In the genomic region with DNA sequence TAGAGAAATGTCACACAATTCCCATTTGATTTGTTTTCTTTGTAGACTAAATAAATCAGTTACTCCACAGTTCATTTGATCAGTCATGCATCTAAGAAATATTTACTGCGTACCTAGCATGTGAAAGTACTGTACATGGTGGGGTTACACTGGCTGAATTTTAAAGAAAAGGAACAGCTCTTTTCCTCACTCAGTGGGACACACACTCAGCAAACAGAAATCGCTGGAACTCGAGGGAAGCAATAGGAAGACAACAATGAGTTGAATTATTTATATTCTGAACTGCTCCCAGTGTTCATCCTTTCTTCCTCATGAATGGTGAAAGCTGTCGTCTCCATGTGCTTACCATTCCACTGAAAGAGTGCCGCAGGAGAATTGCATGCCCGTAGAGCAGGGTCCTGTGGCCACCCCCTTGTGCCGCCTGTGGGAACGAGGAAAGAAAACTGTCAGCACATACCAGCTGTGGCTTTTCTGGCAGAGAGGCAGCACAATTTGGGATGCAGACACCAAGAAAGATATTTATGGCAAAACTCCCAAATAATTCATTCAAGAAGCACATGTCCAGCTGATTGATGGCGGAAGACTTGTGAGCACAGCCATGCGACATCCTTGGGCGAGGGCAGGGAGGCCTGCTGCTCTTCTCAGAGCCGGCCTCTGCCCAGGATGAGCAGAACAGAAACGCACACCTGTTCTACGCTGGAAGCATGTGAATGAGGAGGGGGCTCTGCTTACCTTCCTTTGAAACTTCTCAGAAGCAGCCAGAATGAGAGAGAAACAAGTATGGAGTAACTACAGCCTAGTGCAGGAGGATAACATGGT, we compare ENCODE assay signal across 21 mouse cellular contexts.
DNase-seq lines count a peak whose midpoint lies in the region; ATAC-seq and TF ChIP-seq lines count a peak whose summit lies in the region.
"Had no signal": no experiment of that assay in that cellular context is flagged by ENCODE, and none has a peak within 500 bp of the region (broad histone marks: within the 10 kb centered on the region; RNA-seq: fewer than 3 reads in every experiment).

No protein-coding gene starts in this region.

- TF ChIP-seq CTCF in layer of hippocampus, adult 2 months (conservative IDR thresholded peaks at IDR 0.05), result no peak

- no peak overlapping the region for H3K4me2 ChIP-seq in hindbrain, embryonic 13.5 days
- H3K4me2 ChIP-seq in hindbrain, embryonic 16.5 days (ENCODE audit: low read length), result no peak overlapping the region
- H3K4me2 ChIP-seq in neural tube, embryonic 12.5 days (replicated peaks), result no peak overlapping the region
- H3K4me2 ChIP-seq: limb, embryonic 12.5 days; liver, embryonic 13.5 days; lung, embryonic 14.5 days had no signal

- peaks cover 7% of the 10 kb centered on the region for H3K4me1 ChIP-seq in hindbrain, embryonic 13.5 days (replicated peaks)
- no peaks in the 10 kb centered on the region for H3K4me1 ChIP-seq in hindbrain, embryonic 16.5 days (ENCODE audit: control insufficient read depth, insufficient read depth, low read depth, low read length)
- H3K4me1 ChIP-seq in neural tube, embryonic 12.5 days, result no peaks in the 10 kb centered on the region
- H3K4me1 ChIP-seq: heart, embryonic 10.5 days; limb, embryonic 12.5 days; liver, embryonic 13.5 days had no signal

- 63% methylated on average over 14 of the region's 14 CpGs for WGBS in hindbrain, embryonic 13.5 days
- WGBS in hindbrain, embryonic 16.5 days, result 54% methylated on average over 14 of the region's 14 CpGs
- WGBS in neural tube, embryonic 12.5 days, result 53% methylated on average over 14 of the region's 14 CpGs

- ATAC-seq in hindbrain, embryonic 13.5 days (ENCODE audit: low FRiP score), result 0 out of 2 replicates have a peak, but pooled peaks have one; percentile 61
- ATAC-seq in hindbrain, embryonic 16.5 days, result peak; percentile 74
- peak; percentile 86 for ATAC-seq in neural tube, embryonic 12.5 days (ENCODE audit: low FRiP score, low read depth)
- ATAC-seq: forebrain, embryonic 16.5 days had no signal

- no peak for DNase-seq in layer of hippocampus, adult 2 months (ENCODE audit: low spot score in 2 of 2)
- no peak for DNase-seq in layer of hippocampus, postnatal 36 days
- DNase-seq in gastrocnemius, adult 18-20 months (ENCODE audit: low spot score), result no peak
- DNase-seq in right cerebral cortex, postnatal 25 days, result no peak
- DNase-seq: adrenal gland, adult 8-10 months; cerebellum, adult 11 months; kidney, adult 9 months; kidney, postnatal 25 days; layer of hippocampus, adult 9-11 months; liver, embryonic 13.5 days; lung, embryonic 14.5 days; lung, postnatal 36 days; right cerebral cortex, postnatal 14 days; thymus, postnatal 36 days had no signal

- H3K27ac ChIP-seq in layer of hippocampus, adult 2 months, result peak overlapping the region; percentile 28; the same call in 1 of the 2 replicates
- H3K27ac ChIP-seq in hindbrain, embryonic 13.5 days, result no peak overlapping the region
- H3K27ac ChIP-seq in hindbrain, embryonic 16.5 days (ENCODE audit: low read depth, low read length), result no peak overlapping the region
- H3K27ac ChIP-seq in neural tube, embryonic 12.5 days, result no peak overlapping the region
- H3K27ac ChIP-seq: heart, embryonic 10.5 days; limb, embryonic 12.5 days; liver, embryonic 13.5 days had no signal

- H3K9ac ChIP-seq in hindbrain, embryonic 13.5 days, result no peak overlapping the region
- H3K9ac ChIP-seq in hindbrain, embryonic 16.5 days (ENCODE audit: low read depth, low read length), result no peak overlapping the region
- H3K9ac ChIP-seq in neural tube, embryonic 12.5 days, result no peak overlapping the region
- H3K9ac ChIP-seq: limb, embryonic 12.5 days; liver, embryonic 13.5 days; lung, embryonic 14.5 days had no signal

- no peaks in the 10 kb centered on the region for H3K36me3 ChIP-seq in hindbrain, embryonic 13.5 days
- H3K36me3 ChIP-seq in hindbrain, embryonic 16.5 days (ENCODE audit: control insufficient read depth, insufficient read depth, low read length), result no peaks in the 10 kb centered on the region
- H3K36me3 ChIP-seq in neural tube, embryonic 12.5 days, result no peaks in the 10 kb centered on the region
- H3K36me3 ChIP-seq: heart, embryonic 10.5 days; limb, embryonic 12.5 days; liver, embryonic 13.5 days had no signal

- no peak overlapping the region for H3K4me3 ChIP-seq in layer of hippocampus, adult 2 months
- no peak overlapping the region for H3K4me3 ChIP-seq in hindbrain, embryonic 13.5 days
- H3K4me3 ChIP-seq in hindbrain, embryonic 16.5 days (ENCODE audit: low read length), result no peak overlapping the region
- no peak overlapping the region for H3K4me3 ChIP-seq in neural tube, embryonic 12.5 days
- H3K4me3 ChIP-seq: heart, embryonic 10.5 days; limb, embryonic 12.5 days; liver, embryonic 13.5 days; myocyte had no signal

- H3K9me3 ChIP-seq in hindbrain, embryonic 13.5 days, result no peaks in the 10 kb centered on the region
- no peaks in the 10 kb centered on the region for H3K9me3 ChIP-seq in hindbrain, embryonic 16.5 days (ENCODE audit: control insufficient read depth, low read length)
- no peaks in the 10 kb centered on the region for H3K9me3 ChIP-seq in neural tube, embryonic 12.5 days
- H3K9me3 ChIP-seq: heart, embryonic 10.5 days; limb, embryonic 12.5 days; liver, embryonic 13.5 days had no signal

- H3K27me3 ChIP-seq in hindbrain, embryonic 13.5 days, result no peaks in the 10 kb centered on the region
- no peaks in the 10 kb centered on the region for H3K27me3 ChIP-seq in hindbrain, embryonic 16.5 days (replicated peaks; ENCODE audit: control insufficient read depth, insufficient read depth, low read length)
- no peaks in the 10 kb centered on the region for H3K27me3 ChIP-seq in neural tube, embryonic 12.5 days (replicated peaks)
- H3K27me3 ChIP-seq: limb, embryonic 12.5 days; liver, embryonic 13.5 days had no signal
